Mouse (Mus musculus) heart, adult 9 months (tissue): ENCODE data around the gene Pcp2.
A peak's percentile ranks its signal among the peaks of the same experiment; 100 is the strongest.

ENCODE experiments used
- DNase-seq, 2 experiments: peaks; one replicate each; pipeline ENCODE4 v3.0.0; 2022; ENCODE audit warnings: low spot score in 2 of 2

Gene Pcp2

DNA sequence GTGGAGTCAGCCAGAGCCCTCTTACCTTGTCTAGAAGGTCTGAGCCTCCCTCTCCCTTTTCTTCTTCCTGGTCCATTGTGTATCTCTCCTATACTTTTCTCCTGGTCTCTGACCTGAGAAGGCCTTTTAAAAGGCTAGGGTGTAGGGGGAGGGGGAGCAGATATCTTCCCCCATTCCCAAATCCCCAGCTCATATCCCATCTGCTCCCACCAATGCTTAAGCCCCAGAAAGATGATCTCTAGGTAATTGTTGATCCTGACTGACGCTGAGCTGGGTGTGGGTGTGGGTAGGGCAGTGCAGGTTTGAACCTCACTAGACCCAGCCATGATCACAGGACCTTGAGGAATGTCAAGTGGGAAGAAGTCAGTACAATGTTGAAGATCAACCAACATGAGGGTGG, at the start of gene Pcp2:
Pcp2 (minus strand) TSS at position 101 of the 400 bp plus-strand sequence.
- DNase-seq, result no peak

DNA sequence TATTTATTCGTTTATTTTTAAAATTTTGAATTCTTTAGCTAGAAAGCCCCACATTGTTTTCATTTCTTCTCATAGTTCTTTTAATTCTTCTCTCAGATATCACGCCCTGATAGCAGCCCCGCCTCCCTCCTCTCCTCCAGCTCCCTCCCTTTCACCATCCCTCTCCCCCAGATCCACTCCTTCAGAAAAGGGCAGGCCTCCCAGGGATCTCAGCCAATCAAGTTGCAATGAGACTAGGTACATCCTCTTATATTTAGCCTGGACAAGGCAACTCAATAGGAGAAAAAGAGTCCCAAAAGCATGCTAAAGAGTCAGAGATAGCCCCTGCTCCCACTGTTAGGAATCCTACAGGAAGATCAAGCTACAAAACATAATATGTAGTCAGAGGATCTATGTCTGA, 49.3 kb upstream of the Pcp2 start:
- no peak for DNase-seq

DNA sequence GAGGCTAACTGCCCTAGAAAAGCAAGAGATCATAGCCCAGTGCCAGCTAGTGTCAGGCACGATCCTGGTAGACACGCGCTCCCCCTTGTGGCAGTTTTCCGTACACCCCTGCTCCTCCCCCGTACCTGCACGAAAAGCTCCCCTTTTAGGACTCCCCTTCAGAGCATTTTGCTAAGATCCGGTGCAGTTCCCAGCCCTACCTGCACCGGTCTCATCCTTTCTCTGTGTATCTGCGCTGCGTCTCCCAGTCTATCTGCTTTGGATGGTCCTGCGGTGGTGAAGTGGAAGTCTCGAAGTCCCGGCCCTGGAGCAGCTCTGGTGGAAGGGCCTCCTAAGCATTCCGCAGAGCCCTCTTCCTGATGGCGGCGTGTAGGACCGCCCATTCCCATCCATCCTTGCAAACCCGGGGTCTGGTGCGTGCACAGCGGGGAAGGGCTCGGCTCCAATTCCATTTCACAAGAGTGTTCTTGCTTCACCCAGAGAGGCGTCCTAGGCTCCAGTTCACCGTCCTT, 46.7 kb upstream of the Pcp2 start, which contains the start of gene Fcor:
Fcor (minus strand) TSS at position 383 of the 512 bp plus-strand sequence.
- DNase-seq, result peak; percentile 65 to 74

DNA sequence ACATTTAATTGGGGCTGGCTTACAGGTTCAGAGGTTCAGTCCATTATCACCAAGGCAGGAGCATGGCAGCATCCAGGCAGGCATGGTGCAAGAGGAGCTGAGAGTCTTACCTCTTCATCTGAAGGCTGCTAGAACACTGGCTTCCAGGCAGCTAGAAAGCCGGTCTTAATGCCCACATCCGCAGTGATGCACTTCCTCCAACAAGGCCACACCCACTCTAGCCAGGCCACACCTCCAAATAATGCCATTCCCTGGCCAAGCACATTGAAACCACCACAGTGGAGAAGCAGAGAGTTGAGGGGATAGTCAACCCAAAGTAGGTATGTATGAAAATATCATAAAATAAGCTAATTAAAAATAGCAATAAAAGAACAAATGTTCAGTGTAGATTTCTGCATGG, 45.0 kb upstream of the Pcp2 start:
- no peak for DNase-seq

DNA sequence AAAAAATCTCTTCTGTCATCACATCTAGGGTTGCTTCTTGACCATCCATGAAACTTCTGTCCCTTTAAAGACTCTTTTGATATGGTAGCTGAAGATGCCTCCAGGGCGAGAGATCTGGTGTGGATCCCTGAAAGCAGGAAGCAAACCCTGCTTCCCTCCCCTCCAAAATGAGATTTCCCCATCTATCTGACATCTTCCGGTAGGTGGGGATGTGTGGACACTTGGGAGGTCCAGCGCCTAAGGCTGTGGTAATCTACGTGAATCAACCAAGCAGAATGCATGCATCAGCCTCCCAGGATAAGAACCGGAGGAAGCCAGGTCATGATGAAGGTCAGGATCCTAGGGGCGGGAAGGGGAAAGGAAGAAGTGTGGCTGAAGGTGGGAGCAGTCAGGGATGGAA, 40.2 kb upstream of the Pcp2 start, which contains the start of gene Mcemp1:
Mcemp1 (plus strand) TSS at position 248 of the 400 bp plus-strand sequence.
- no peak for DNase-seq

DNA sequence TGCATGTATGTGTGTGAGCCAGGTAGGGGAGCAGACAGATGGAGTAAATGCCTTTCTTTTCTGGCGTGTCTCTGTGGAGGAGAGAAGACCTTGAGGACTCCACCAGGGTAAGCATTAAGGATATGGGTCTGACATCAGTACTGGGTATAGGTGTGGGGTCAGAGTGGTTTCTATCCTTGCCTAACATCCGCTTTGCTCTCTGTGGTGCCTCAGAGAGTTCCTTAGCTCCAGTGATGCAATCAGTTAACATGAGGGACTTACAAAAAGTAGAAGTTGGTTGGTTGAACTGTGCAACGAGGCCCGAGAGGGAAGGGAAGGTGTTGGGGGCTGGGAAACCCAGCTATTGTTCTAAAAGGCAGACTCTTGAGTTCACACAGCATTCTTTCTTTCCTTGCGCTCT, 39.1 kb upstream of the Pcp2 start:
- DNase-seq, result no peak

DNA sequence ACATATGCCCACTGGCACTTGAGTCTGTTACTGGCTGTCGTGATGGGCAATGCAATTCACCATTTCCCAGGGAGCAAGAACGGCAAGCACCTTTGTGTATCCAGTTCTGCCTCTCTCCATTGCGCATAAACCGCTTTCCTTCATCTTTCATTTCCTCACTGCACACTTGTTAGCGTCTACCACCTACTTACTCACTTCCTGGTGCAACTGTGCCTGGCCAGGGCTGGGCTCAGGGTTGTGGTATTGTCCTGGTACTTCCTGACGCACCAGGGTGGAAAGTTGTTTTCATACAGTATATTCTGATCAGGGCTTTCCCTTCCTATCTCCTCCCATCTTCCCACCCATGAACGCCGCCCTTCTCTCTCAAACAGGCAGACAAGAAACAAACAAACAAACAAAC, 35.5 kb upstream of the Pcp2 start:
- no peak for DNase-seq

DNA sequence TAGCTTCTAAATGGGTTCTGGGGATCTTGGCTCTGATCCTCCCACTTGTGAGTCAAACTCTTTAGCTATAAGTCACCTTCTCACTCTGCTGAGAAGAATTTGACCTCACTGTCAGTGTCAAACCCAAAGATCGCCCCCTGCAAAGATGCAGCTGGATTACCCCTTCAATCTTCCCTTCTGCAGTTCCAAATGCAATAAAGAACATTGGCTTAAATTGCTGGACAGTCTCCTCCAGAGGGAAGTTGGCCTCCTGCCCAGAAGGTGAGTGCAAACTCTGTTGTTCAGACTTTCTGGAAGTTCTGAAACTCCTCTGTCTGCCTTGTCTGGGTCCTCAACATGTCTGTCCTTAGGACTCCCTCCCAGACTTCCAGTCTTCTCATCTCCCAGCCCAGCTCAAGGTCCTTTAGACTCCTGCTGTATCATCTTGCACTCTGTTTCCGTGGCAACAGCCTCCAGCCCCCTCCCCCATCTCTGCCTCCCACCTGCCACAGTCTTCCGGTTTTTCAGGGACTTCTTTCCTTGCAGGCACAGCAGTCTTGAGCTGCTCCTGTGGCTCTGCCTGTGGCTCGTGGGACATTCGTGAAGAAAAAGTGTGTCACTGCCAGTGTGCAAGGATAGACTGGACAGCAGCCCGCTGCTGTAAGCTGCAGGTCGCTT, 31.5 kb upstream of the Pcp2 start:
- DNase-seq, result no peak

DNA sequence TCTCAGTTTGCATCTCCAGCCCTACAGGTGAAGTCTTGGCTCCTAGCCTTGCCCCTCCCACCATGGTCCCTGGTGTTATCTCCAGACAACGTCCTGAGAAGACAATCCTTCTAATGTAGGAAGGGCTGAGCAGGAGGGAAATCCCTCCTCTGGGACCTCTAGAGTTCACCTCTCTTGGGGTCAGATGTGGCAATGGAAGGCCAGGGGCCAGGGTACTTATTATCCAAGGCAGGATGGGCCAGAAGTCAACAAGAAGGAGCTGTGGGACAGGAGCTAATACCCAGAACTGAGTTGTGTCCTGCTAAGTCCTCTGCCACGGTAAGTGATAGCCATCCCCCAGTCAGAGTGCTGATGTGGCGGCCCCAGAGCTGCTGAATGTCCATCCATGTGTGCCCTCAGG, 30.2 kb upstream of the Pcp2 start, which contains the start of gene Retn:
Retn (plus strand) TSS at position 245 of the 400 bp plus-strand sequence.
- DNase-seq, result no peak

DNA sequence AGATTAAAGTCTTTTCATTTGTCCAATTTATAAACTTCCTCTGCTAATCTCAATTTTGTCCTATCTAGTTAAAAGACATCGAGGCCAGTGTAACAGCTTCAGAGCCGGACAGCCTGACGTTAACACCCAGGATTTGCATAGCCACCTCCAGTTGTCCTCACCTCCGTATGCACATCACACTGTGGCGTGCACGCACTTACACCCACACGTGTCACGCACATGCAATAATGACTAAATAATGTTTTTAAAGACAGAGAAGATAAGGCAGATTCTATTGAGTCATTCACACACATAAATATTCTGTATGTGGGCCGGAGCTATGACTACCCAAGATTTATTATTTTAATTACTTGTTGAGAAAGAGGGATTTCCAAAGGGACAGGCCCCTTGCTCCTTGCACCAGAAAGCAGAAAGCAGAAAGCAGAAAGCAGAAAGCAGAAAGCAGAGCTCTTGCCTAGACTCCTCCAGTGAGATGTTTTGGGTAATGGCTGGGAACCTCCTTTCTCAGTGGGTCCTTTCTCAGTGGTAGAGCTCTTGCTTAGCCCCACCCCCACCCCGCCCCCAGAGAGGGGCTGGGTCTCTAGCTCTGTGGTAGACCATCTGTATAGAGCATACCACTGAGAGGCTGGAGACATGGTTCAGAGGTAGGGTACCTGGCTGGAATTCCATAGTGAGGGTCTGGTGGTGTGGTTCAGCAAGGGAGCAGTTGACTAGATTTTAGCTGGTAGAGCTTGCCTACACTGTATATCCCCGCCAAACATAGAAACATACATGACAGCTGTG, 29.6 kb upstream of the Pcp2 start:
- no peak for DNase-seq

DNA sequence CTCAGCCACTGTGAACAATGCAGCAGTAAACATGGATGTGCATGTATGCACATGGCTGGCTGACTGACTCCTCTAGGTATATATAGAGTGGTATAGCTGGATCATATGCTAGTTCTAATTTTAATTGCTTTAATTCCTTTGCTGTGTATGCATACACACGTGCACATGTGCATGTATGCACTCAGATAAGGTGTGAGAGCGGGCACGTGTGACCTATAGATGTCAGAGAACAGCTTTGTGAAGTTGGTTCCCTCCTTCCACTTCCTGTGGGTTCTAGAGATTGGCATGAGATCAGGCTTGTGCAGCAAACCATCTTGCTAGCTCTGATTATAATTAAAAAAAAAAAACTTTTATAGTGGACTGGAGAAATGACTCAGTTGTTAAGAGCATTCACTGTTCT, 27.5 kb upstream of the Pcp2 start:
- DNase-seq, result no peak

DNA sequence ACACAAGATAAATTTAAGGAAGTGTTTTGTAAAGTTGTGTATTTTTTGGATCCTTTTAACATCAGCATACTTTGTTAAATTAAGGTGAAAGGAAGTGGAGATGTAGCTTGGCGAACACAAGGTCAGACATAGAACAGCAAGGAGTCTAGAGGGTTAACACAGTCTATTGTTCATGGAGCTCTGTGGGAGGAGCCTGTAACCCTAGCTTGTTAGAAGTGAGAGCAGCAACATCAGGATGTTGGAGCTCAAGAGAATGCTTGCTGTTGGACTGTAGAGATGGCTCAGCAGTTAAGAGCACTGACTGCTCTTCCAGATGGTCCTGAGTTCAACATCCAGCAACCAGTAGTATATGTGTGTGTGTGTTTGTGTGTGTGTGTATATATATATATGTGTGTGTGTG, 23.6 kb upstream of the Pcp2 start:
- no peak for DNase-seq

DNA sequence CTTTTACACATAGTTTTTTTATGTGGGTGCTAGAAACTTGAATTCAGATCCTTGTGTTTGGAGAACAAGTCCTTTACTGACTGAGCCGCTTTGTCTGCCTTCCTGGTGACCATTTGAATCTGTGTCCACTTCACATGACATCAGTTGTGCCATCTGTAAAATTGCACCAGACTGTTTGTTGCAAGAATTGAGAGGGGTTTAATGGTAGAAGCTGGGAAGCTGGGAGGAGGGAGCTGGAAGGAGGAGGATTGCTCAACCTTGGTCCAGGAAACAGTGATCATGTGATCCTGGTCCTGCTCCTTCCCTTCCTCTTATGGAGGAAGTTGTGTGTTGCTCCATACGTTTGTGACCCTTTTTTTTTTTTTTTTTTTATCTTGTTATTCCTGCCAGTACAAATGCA, 22.9 kb upstream of the Pcp2 start:
- no peak for DNase-seq

DNA sequence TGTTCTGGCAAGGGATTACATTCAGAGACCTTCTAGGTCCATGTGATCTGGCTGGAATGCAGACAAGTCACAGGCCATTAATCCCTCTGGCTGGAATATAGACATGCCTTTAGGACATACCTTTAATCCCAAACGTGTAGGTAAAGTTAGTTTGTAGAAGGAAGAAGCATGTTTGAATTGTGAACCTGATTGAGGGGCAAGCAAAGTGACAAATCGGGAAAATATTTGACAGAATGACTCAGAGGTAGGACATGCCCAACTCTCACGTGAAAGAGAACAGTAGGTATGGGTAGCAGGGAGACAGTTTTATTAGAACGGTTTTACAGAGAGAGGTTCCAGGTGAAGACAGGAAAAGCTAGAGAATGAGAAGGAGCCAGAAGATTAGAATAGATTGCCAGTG, 22.2 kb upstream of the Pcp2 start:
- no peak for DNase-seq

DNA sequence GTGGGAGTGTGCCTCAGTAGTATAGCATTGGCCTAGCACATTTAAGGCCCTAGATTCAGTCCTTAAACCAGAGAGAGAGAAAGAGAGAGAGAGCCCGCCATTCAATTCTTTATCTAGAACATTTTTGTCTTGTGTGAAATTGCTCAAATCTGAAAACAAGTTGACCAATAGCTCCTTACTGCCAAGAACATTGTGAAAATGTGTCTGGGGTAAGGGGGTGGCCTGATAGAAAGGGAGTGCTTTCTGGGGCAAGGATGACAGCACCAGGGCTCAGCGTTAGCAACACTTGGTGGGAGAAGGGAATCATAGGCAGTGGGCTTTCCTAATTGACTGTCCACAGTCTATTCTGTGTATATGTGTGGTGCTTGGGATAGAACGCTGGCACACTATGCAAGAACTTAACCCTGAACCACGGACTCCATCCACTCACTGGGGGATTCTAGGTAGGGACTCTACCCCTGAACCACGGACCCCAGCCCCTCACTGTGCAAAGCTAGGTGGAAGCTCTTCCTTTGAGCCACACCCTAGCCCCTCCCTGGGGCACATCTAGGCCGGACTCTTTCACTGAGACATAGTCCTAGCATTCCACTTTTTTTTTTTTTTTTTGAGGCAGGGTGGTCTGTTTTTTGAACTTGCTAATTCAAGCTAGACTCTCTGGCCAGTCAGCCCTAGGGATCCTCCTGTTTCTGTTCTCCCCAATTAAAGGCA, 21.6 kb upstream of the Pcp2 start:
- DNase-seq, result no peak

DNA sequence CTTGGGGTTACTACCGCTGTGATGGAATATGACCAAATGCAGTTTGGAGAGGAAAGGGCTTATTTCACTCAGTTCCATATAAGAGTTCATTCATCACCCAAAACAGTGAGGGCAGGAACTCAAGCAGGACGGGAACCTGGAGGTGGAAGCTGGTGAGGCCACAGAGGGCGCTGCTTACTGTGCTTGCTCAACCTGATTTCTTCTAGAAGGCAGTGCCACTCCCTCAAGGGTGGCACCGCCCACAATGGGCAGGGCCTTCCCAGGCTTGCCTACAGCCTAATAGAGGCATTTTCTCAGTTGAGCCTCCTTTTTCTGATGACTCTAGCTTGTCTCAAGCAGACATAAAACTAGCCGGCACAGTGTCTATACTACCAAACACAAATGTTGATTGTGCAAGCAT, 20.5 kb upstream of the Pcp2 start:
- no peak for DNase-seq

DNA sequence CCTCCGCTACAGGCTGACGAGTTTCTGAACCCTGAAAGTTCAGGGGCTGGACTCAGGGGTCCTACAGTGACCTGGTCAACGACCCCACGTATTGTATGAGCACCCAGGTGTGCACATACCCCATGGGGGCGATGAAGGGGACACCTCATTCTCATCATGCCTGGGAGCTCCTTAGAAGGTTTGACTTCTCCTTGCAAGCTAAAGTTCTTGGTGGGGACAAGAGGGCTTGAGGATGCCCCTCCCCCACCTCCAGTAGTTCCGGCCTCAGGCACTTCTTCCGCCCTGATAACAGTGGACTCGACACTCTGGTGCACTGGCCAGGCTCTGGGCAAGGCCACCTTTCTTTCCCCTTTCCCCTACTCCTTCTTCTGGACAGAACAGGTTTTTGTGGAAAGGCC, 6.1 kb upstream of the Pcp2 start:
- DNase-seq, result no peak

DNA sequence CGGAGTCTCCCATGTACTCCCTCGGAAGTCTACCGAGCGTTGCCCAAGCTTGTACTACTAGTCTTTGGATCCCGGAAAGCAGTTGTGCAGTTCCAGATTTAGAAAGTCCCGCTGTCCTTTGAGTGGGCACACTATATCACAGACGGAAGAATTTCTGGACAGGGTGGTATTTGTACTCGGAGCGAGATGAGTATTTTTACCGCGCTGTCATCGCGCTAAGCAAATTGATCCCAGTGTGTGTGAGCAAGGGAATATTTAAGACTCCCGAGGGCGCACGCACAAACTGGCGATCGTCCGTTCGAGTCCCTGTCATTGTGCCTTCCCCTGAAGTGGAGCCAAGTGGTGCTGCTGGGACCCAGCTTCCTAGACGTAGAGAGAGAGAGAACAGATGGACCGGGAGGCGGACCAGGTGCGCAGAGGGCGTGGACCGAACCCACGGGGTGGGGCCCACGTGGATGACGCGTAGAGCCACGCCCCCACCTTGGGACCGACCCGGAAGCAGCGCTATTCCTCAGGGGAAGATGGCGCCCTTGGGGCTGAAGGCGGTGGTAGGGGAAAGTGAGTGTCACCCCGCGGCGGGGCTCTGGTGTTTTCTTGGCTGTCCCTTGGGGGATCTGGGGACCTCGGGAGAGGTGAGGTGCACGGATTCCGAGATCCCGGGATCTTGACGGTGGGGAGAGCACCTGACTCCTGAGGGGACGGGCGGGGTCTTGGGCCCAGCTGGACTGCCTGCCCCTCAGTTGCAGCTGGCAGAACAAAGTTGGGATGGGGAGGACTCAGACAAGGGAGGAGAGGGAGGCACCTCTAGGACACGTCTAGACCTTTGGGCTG, 5.5 kb upstream of the Pcp2 start, which contains the start of gene Stxbp2:
Stxbp2 (plus strand) TSS at position 309 of the 831 bp plus-strand sequence.
- peak in 1 of 2 experiments; percentile 17 for DNase-seq

DNA sequence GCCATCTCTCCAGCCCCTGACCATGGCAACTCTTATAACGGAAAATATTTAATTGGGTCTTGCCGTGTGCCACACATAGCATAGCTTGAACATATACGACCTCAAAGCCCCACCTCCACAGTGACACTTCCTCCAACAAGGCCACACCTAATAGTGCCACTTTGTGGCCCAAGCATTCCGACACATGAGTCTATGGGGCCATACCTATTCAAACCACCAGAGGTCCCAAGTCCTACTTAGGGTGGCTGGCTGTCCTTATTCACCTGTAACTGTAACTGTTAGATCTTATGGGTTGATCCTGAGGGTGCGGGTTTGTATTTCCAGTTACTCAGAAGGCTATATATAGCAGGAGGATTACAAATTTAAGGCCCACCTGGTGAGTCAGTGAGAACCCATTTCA, 2.7 kb upstream of the Pcp2 start:
- no peak for DNase-seq

DNA sequence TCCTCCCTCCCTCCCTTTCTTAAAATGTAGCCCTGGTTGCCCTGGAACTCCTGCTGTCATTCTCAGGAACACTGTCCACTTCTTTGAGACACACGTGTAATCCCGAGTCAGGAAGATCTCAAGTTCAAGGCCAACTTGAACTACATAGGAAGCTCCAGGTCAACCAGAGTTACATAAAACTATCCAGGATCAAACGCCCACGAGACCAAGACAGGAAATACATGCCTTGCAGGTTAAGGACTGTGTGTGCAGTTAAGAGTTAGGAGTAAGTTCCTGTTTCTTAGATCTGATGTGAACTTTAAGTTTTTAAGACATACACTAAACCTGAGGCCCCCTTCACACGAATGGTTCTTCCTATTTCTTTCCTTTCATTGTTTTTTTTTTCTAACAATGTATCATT, 1.6 kb upstream of the Pcp2 start:
- DNase-seq, result no peak

DNA sequence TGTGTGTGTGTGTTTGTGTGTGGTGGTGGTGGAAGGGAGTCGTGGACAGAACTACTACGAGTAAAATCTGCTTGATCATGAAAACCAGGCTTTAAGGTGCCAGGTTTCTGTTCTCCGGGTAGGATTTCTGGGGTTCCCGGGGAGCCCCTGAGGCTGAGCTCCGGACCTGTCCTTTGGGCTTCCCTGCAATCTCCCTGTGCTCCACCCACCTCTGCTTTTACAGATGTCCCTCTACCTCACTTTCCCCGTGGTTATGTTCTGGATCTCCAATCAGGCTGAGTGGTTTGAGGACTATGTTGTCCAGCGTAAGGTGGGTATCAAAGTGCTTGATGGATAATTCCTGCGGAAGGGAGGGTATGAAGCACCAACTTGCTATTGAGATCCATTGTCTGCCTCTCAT, 3.2 kb downstream of the Pcp2 start:
- DNase-seq, result no peak
